Mouse (Mus musculus) ES-E14 (cell line): Measurements from ENCODE around the gene Il2rg. TPM values are rescaled to one million over a fixed set of nuclear protein-coding genes. Genes with fewer than 3 reads are reported as not detected.

Source experiments
- DNase-seq: peaks from one replicate; pipeline ENCODE4 v3.0.0-alpha.2; 2013; ENCODE audit warnings: low read depth, low spot score
- H3K27ac ChIP-seq: 2 replicates; pipeline ENCODE4 v1.5.1; 2012; ENCODE audit warnings: low read depth, mild to moderate bottlenecking, low read length, moderate library complexity, mixed read lengths; ENCODE audit not compliant: poor library complexity, insufficient read depth, severe bottlenecking
- H3K36me3 ChIP-seq: 2 replicates; pipeline ENCODE4 v1.6.1; 2012; ENCODE audit warnings: mild to moderate bottlenecking, low read length, moderate library complexity, mixed read lengths; ENCODE audit not compliant: control insufficient read depth, poor library complexity, insufficient read depth, severe bottlenecking
- H3K4me1 ChIP-seq, 2 experiments: fragments of 150-350 bp in 1 of 2; sonication (generic) in 1 of 2; 2 replicates each; pipeline ENCODE4 v1.6.1; 2012; ENCODE audit warnings: low read length in 2 of 2, mild to moderate bottlenecking in 1 of 2, mixed read lengths in 1 of 2; ENCODE audit not compliant: control insufficient read depth in 2 of 2, insufficient read depth in 2 of 2, poor library complexity in 1 of 2
- H3K4me3 ChIP-seq, 2 experiments: fragments of 150-350 bp in 1 of 2; sonication (generic) in 1 of 2; 2 replicates each; pipeline ENCODE4 v1.5.1; 2012; ENCODE audit warnings: low read length in 2 of 2, low read depth in 1 of 2, mild to moderate bottlenecking in 1 of 2, mixed read lengths in 1 of 2; ENCODE audit not compliant: insufficient read depth in 1 of 2, poor library complexity in 1 of 2, severe bottlenecking in 1 of 2
- H3K9ac ChIP-seq: 2 replicates; pipeline ENCODE4 v1.6.1; 2012; ENCODE audit warnings: low read depth, mild to moderate bottlenecking, low read length, mixed read lengths; ENCODE audit not compliant: poor library complexity, insufficient read depth, severe bottlenecking
- H3K9me3 ChIP-seq: fragments of 150-350 bp; sonication (generic); 2 replicates; pipeline ENCODE4 v1.6.1; 2012; ENCODE audit warnings: low read depth, mild to moderate bottlenecking, low read length; ENCODE audit not compliant: control insufficient read depth, insufficient read depth
- CHD2 ChIP-seq: IDR thresholded peaks from 2 replicates; pipeline ENCODE4 v1.6.1; 2014; ENCODE audit warnings: mild to moderate bottlenecking, low read depth, low read length, inconsistent platforms
- HCFC1 ChIP-seq: IDR thresholded peaks from 2 replicates; pipeline ENCODE4 v1.6.1; 2012; ENCODE audit warnings: low read length, inconsistent platforms, borderline replicate concordance; ENCODE audit not compliant: insufficient read depth
- MAFK ChIP-seq: IDR thresholded peaks from 2 replicates; pipeline ENCODE4 v1.6.1; 2014; ENCODE audit warnings: mild to moderate bottlenecking, low read depth, low read length, inconsistent platforms; ENCODE audit not compliant: insufficient read depth
- ZC3H11A ChIP-seq: IDR thresholded peaks from 2 replicates; pipeline ENCODE4 v1.6.1; 2012; ENCODE audit warnings: low read depth, mild to moderate bottlenecking, inconsistent platforms, low read length, borderline replicate concordance
- ZNF384 ChIP-seq: IDR thresholded peaks from 2 replicates; pipeline ENCODE4 v1.6.1; 2012; ENCODE audit warnings: low read depth, low read length, inconsistent platforms
- in situ Hi-C, 2 experiments: fragments of 600-800 bp; cut with MboI; formaldehyde crosslinking; loops; one replicate each; pipeline ENCODE4 v1.15.1; 2025; ENCODE audit warnings: low sequenced_read_pairs in 2 of 2, inconsistent platforms in 1 of 2; ENCODE audit not compliant: unreplicated experiment in 2 of 2
- total RNA-seq: library from RNA; depleted of rRNA; stranded (reverse); fragments of 300-350 nt; gene quantifications from 2 replicates; pipeline ENCODE4 v1.2.3, GENCODE M21; 2012; rRNA removed

Il2rg gene
- 2.0 and 2.6 TPM in 2 replicates for total RNA-seq

DNA sequence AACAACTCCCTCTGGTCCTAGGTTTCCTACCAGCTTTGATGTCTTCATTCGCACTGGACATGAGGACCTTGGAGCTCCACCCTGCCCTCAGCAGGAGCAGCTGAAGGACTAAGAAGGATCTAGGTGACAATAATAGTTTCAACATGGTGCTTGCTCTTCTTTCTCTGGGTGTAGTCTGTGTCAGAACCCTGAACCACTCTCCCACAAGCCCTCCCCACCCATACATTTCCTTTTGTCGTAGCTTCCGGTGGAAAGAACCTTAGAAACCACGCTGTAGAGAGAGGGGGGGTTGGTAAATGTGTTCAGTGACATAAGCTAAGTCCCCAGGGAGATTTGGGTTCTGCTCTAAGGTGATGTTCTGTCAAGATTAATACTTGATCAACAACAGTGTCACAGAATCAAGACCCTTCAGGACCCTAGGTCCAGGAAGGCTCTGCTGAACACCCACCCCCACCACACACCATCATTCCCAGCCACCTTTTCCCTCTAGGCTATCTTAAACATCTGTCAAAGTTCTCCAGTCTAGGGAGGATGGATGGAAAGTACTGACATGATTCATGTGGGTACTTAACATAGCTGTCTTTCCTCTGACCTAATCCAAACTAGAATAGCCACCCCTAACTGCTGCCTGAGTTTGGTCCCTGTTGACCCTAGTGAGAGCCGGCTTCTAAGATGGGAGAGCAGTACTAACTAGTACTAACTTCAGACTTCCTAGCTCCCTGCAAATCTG lies at the start of gene Il2rg:
Gene Il2rg (minus strand): TSS at position 231 of the 730 bp plus-strand sequence.
- Histone ChIP-seq H3K4me3 (no peak within 1 kb of the TSS), H3K36me3 (no peaks in the 10 kb centered on the region), H3K27ac (peak within 1 kb of the TSS; percentile 36; the same call in 1 of the 2 replicates), H3K4me1 (peaks cover 0 to 5% of the 10 kb centered on the region in 2 experiments; a peak in 2 of 4 replicates), H3K9ac (no peak within 1 kb of the TSS), H3K9me3 (no peaks in the 10 kb centered on the region)
- DNase-seq = no peak
- in situ Hi-C loops = no loop called here
- TF ChIP-seq MAFK = no peak
- no peak for TF ChIP-seq CHD2
- TF ChIP-seq HCFC1 = no peak
- TF ChIP-seq ZC3H11A = no peak
- TF ChIP-seq ZNF384 = no peak

DNA sequence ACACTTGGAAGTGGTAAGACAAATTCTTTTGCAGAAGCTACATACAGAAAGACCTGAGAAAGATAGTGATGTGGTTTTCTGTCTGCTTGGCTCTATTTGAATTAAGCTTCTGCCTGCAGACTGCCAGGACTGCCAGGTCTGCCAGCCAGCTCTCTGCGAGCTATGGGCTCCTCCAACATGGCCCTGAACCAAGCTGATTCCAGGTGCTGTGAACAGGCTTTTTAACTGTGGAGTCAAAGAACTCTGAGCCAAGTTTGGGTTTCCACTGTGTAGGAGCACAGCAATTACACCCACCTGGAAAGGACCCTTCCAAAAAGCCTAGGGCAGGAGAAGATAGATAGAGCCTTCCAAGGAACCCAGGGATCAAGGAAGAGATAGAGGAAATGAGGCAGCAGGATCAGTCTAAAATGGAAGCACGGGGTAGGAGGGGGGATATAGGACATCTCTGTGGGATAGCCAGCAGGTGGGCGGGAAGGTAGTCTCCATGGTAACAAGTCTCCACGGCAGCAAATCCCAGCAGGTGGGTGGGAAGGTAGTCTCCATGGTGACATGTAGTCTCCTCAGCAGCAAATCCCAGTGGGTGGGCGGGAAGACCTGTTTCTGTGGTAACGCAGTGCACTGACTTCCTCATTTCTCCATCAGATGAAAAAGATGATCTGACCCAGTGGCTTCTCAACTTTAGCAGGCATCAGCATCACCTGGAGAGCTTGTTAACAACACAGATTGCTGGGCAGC lies 45.7 kb upstream of the Il2rg start:
- TF ChIP-seq ZNF384 = no peak
- no peak for TF ChIP-seq HCFC1
- no peak for TF ChIP-seq MAFK
- in situ Hi-C loops = no loop called here
- H3K4me3 ChIP-seq = no peak overlapping the region
- H3K9me3 ChIP-seq = no peaks in the 10 kb centered on the region
- no peaks in the 10 kb centered on the region for H3K36me3 ChIP-seq
- H3K4me1 ChIP-seq = no peaks in the 10 kb centered on the region
- H3K9ac ChIP-seq = no peak overlapping the region
- DNase-seq = no peak
- no peak overlapping the region for H3K27ac ChIP-seq

DNA sequence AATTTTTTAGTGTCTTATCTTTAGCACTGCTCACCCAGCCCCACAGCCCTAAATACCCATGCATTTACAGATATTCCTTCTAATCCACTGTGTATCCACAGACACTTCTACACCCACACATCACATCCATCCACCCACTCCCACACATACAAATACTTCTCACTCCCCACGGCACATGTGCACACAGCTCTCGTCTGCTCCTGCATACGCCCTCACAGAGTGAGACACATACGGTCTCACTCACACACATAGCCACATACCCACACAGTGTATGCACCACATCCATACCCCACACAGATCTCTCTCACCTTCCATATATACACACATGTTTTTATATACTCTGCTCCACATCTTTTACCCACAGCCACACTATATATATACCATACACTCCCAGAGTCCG lies 41.2 kb upstream of the Il2rg start:
- Histone ChIP-seq H3K4me1 (no peaks in the 10 kb centered on the region), H3K9ac (no peak overlapping the region), H3K9me3 (no peaks in the 10 kb centered on the region), H3K4me3 (no peak overlapping the region), H3K36me3 (no peaks in the 10 kb centered on the region), H3K27ac (no peak overlapping the region)
- in situ Hi-C loops = no loop called here
- DNase-seq = no peak
- no peak for TF ChIP-seq CHD2
- no peak for TF ChIP-seq HCFC1
- TF ChIP-seq MAFK = no peak
- TF ChIP-seq ZNF384 = no peak
- TF ChIP-seq ZC3H11A = no peak

DNA sequence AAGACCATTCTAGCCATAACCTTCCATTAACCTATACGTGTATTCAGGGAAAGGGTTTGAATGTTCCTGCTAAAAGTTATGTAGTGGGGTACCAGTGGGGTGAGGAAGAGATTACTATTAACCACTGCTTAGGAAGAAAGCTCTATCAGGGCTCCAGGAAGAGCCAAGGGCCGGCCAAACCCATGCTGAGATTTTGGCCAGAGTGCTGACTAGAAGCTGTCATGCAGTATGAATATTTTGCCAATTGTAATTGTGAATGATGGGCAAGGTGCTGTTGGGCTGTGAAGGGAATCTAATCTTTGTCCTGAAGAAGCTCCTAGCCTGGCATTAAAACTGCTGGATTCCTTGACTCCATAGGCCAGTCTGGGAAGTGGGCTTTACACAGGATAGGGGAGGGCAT lies 36.6 kb upstream of the Il2rg start:
- no peak overlapping the region for H3K9ac ChIP-seq
- no peak overlapping the region for H3K4me3 ChIP-seq
- no peaks in the 10 kb centered on the region for H3K36me3 ChIP-seq
- no peaks in the 10 kb centered on the region for H3K9me3 ChIP-seq
- in situ Hi-C loops = no loop called here
- H3K4me1 ChIP-seq = peaks cover 0 to 15% of the 10 kb centered on the region in 2 experiments; a peak in 1 of 4 replicates
- TF ChIP-seq CHD2 (no peak), HCFC1 (no peak), ZNF384 (no peak), MAFK (no peak), ZC3H11A (no peak)
- H3K27ac ChIP-seq = no peak overlapping the region
- no peak for DNase-seq
